Mouse (Mus musculus): ENCODE measurements around the gene Sbf1. TPM values are rescaled to one million over a fixed set of nuclear protein-coding genes. Genes with fewer than 3 reads are reported as not detected.

Sbf1 gene
- 22.3 and 32.7 TPM in 2 replicates for total RNA-seq (2014; rRNA removed)
- 75.5 and 99.0 TPM in 2 replicates for polyA plus RNA-seq (2012; rRNA removed)

DNA sequence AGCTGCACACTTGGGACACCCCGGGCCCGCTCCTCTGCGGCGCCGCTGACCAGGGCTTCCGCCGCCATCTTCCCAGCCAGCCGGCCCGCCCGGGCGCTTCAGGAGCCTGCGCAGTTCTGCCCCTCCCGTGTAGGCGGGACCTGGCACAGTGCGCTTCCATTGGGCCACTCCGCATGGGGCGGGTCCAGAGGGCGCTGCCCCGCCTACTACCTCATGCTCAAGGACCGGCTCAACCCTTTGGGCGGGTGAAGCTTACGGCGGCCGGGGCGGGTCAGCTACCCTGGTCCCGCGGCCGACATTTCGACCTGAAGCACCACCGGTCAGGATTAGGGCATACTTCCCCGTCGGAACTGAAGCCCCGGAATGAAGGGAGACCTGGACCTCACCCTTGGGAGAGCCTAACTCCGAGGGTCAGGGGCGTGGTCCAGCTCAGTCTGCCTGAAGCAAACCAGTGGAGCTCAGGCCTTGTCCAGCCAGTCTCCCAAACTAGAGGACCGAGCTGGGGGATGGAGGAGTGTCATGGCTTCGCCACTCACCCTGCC, at the start of gene Sbf1:
TSS of gene Sbf1 (minus strand) at position 122 of the 542 bp plus-strand sequence.
- H3K27me3 ChIP-seq (ENCODE audit: control insufficient read depth, insufficient read depth, low read length): no peaks in the 10 kb centered on the region
- H3K4me3 ChIP-seq (ENCODE audit: insufficient read depth, low read depth, low read length): peak within 1 kb of the TSS; percentile 96
- DNase-seq (ENCODE audit: extremely low read depth, low read depth, low spot score): peak; percentile 87
- H3K9ac ChIP-seq (ENCODE audit: low read depth, low read length): peak within 1 kb of the TSS; percentile 97
- H3K27ac ChIP-seq (replicated peaks; ENCODE audit: insufficient read depth, low read depth, low read length): peak within 1 kb of the TSS; percentile 64
- peak; percentile 75 for TF ChIP-seq POLR2A (IDR thresholded peaks at IDR 0.05; ENCODE audit: extremely low read depth, insufficient read depth, low read length)
- TF ChIP-seq CTCF (IDR thresholded peaks at IDR 0.05; ENCODE audit: low read depth, low read length): no peak
- H3K79me2 ChIP-seq (ENCODE audit: control insufficient read depth, insufficient read depth, low read length): peaks cover 42% of the 10 kb centered on the region
- WGBS: under 1% methylated on average over 37 of the region's 37 CpGs
- no peaks in the 10 kb centered on the region for H3K36me3 ChIP-seq (ENCODE audit: control insufficient read depth, insufficient read depth, low read length)
- H3K4me1 ChIP-seq (ENCODE audit: control insufficient read depth, insufficient read depth, low read length): peaks cover 14% of the 10 kb centered on the region

GRCm38 (mm10) chr15:89363051-89363450, 47.9 kb upstream of the Sbf1 start:
- TF ChIP-seq CTCF (IDR thresholded peaks at IDR 0.05; ENCODE audit: low read depth, low read length) (no peak), POLR2A (IDR thresholded peaks at IDR 0.05; ENCODE audit: extremely low read depth, insufficient read depth, low read length) (no peak)
- WGBS: 70% methylated on average over 7 of the region's 7 CpGs
- Histone ChIP-seq H3K9ac (ENCODE audit: low read depth, low read length) (no peak overlapping the region), H3K36me3 (ENCODE audit: control insufficient read depth, insufficient read depth, low read length) (peaks cover 35% of the 10 kb centered on the region), H3K4me3 (ENCODE audit: insufficient read depth, low read depth, low read length) (no peak overlapping the region), H3K79me2 (ENCODE audit: control insufficient read depth, insufficient read depth, low read length) (peaks cover 3% of the 10 kb centered on the region; the same call in 1 of the 2 replicates), H3K27me3 (ENCODE audit: control insufficient read depth, insufficient read depth, low read length) (no peaks in the 10 kb centered on the region), H3K27ac (replicated peaks; ENCODE audit: insufficient read depth, low read depth, low read length) (no peak overlapping the region), H3K4me1 (ENCODE audit: control insufficient read depth, insufficient read depth, low read length) (no peaks in the 10 kb centered on the region)
- no peak for DNase-seq (ENCODE audit: extremely low read depth, low read depth, low spot score)

- Histone ChIP-seq H3K4me1 (ENCODE audit: control insufficient read depth, insufficient read depth, low read length) (peaks cover 3% of the 10 kb centered on the region), H3K36me3 (ENCODE audit: control insufficient read depth, insufficient read depth, low read length) (peaks cover 12% of the 10 kb centered on the region; the same call in 1 of the 2 replicates), H3K9ac (ENCODE audit: low read depth, low read length) (no peak overlapping the region), H3K4me3 (ENCODE audit: insufficient read depth, low read depth, low read length) (no peak overlapping the region), H3K27me3 (ENCODE audit: control insufficient read depth, insufficient read depth, low read length) (no peaks in the 10 kb centered on the region), H3K79me2 (ENCODE audit: control insufficient read depth, insufficient read depth, low read length) (peaks cover 16% of the 10 kb centered on the region; the same call in 1 of the 2 replicates), H3K27ac (replicated peaks; ENCODE audit: insufficient read depth, low read depth, low read length) (no peak overlapping the region)
- TF ChIP-seq POLR2A (IDR thresholded peaks at IDR 0.05; ENCODE audit: extremely low read depth, insufficient read depth, low read length) (no peak), CTCF (IDR thresholded peaks at IDR 0.05; ENCODE audit: low read depth, low read length) (no peak)
- DNase-seq (ENCODE audit: extremely low read depth, low read depth, low spot score): no peak
- WGBS: 83% methylated on average over 3 of the region's 3 CpGs
Measured at GRCm38 (mm10) chr15:89358784-89359183, 43.7 kb upstream of the Sbf1 start.

DNA sequence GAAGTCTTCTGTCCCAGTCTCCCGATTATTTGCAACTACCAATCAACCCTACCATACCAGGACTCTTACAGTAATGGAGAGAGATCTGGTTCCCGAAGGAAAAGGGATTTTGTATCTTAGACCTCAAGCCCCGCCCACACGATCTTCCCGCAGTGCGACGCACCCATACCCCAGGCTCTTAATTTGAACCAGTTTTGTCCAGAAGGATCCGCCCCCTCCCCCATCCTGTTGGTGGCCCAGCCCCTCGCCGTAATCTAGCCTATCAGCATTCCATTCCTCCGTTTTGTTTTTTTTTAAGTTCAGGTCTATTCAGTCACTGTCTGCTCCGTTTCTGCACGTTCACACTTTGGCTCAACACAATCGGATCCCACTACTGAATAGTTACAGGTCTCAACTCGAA, 41.3 kb upstream of the Sbf1 start:
- Histone ChIP-seq H3K4me3 (ENCODE audit: insufficient read depth, low read depth, low read length) (peak overlapping the region; percentile 93), H3K79me2 (ENCODE audit: control insufficient read depth, insufficient read depth, low read length) (peaks cover 16% of the 10 kb centered on the region; the same call in 1 of the 2 replicates), H3K9ac (ENCODE audit: low read depth, low read length) (peak overlapping the region; percentile 34; the same call in 1 of the 2 replicates), H3K36me3 (ENCODE audit: control insufficient read depth, insufficient read depth, low read length) (peaks cover 3% of the 10 kb centered on the region; the same call in 1 of the 2 replicates), H3K27ac (replicated peaks; ENCODE audit: insufficient read depth, low read depth, low read length) (peak overlapping the region; percentile 22; the same call in 1 of the 2 replicates), H3K4me1 (ENCODE audit: control insufficient read depth, insufficient read depth, low read length) (peaks cover 3% of the 10 kb centered on the region), H3K27me3 (ENCODE audit: control insufficient read depth, insufficient read depth, low read length) (no peaks in the 10 kb centered on the region)
- TF ChIP-seq POLR2A (IDR thresholded peaks at IDR 0.05; ENCODE audit: extremely low read depth, insufficient read depth, low read length) (no peak), CTCF (IDR thresholded peaks at IDR 0.05; ENCODE audit: low read depth, low read length) (no peak)
- DNase-seq (ENCODE audit: extremely low read depth, low read depth, low spot score): peak; percentile 53
- under 1% methylated on average over 15 of the region's 15 CpGs for WGBS

DNA sequence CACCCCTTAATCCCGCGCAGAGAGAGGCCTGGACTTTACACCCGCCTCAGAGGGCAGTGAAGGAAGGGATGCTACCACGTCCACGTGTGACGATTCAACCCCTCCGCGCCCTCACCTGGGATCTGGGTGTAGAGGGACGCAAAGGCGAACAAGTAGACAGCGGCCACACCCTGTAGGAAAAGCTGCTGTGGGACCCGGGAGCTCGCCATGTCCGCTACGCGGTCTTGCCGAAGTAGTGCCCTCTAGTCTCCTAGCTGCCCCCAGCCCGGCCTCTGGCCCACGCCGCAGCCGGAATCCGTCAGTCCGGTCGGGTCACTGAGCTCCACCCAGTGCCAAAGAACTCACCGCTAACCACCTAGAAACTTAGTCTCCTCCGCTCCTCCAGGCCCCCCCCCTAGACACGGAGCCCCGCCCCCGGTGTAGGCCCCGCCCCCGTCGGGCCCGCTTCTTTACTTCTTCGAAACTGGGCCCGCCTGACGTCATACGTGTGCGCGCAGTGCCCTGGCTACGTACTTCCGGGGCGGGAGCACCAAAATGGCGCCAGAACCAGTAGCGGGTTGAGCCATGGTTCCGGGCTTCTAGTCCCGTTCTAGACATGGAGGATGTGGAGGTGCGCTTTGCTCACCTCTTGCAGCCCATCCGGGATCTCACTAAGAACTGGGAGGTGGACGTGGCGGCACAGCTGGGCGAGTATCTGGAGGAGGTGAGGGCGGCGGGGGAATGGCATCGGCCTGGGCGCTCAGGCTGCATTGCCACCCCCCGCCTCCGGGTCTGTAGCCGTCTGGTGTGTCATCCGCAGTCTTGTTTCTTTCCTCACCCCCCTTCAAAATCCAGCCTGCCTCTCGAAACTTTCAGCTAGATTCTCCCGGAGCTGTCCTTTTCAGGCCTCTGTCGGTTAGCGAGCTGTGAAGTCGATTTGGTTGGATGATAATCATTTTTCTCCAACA, 40.4 kb upstream of the Sbf1 start, which contains the start of the genes Lmf2 and Ncaph2:
TSS of gene Lmf2 (minus strand) at position 419 of the 947 bp plus-strand sequence.
TSS of gene Ncaph2 (plus strand) at position 479 of the 947 bp plus-strand sequence.
- H3K27ac ChIP-seq (replicated peaks; ENCODE audit: insufficient read depth, low read depth, low read length): peak within 1 kb of the TSS; percentile 71
- DNase-seq (ENCODE audit: extremely low read depth, low read depth, low spot score): peak; percentile 80
- peaks cover 3% of the 10 kb centered on the region for H3K4me1 ChIP-seq (ENCODE audit: control insufficient read depth, insufficient read depth, low read length)
- H3K36me3 ChIP-seq (ENCODE audit: control insufficient read depth, insufficient read depth, low read length): 0 out of 2 replicates have a peak, but pooled peaks cover 2% of the 10 kb centered on the region
- 0% methylated on average over 64 of the region's 64 CpGs for WGBS
- TF ChIP-seq CTCF (IDR thresholded peaks at IDR 0.05; ENCODE audit: low read depth, low read length): no peak
- 0 out of 2 replicates have a peak, but pooled peaks have one; percentile 18 for TF ChIP-seq POLR2A (IDR thresholded peaks at IDR 0.05; ENCODE audit: extremely low read depth, insufficient read depth, low read length)
- H3K27me3 ChIP-seq (ENCODE audit: control insufficient read depth, insufficient read depth, low read length): no peaks in the 10 kb centered on the region
- H3K79me2 ChIP-seq (ENCODE audit: control insufficient read depth, insufficient read depth, low read length): peaks cover 16% of the 10 kb centered on the region; the same call in 1 of the 2 replicates
- H3K9ac ChIP-seq (ENCODE audit: low read depth, low read length): peak within 1 kb of the TSS; percentile 90
- H3K4me3 ChIP-seq (ENCODE audit: insufficient read depth, low read depth, low read length): peak within 1 kb of the TSS; percentile 93
